Mouse (Mus musculus) liver, postnatal 0 days (tissue): ENCODE data around the gene Hoxd11.

Experiments used
- CTCF ChIP-seq: sonication (generic); IDR thresholded peaks from 2 replicates; pipeline ENCODE4 v1.5.1; 2016; ENCODE audit warnings: antibody characterized with exemption, low read depth
- EP300 ChIP-seq: IDR thresholded peaks from 2 replicates; pipeline ENCODE4 v1.6.1; 2016; ENCODE audit warnings: antibody characterized with exemption, low read depth, mild to moderate bottlenecking

DNA sequence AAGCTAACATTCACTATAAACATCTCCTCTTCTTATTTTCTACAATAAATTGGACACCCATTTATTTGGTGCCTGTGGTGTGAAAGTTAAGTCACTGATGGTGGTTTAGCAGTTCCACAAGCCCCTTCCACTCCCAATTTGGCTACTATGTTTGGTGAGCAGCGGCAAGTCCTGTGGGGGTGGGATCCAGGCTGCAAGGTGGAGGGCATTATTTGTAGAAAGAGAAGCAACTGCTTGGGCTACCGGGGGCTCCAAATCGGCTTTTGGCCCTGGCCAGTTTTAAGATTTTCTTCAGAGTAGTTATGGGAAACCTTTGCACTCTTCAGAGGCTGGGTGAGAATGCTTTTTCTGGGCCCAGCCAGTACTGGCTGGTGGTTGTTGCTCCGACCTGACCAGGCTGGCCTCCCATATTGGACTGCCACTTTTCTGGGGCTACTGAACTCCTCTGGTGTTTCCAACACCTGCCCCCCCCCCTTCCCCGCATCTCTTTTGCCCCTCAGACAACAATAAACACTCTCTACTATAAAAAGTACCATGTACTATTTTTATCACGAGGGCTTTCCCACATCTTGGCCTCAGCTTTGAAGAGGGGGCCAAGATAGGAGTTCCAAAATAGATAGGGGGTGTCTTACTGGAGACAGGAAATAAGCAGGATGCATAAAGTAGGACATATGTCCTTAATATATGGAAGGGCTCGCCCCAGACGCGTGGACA is 52.6 kb downstream of the Hoxd11 start:
- TF ChIP-seq CTCF, result no peak
- TF ChIP-seq EP300, result no peak
